Mouse (Mus musculus) stomach, adult 2 months (tissue): ENCODE measurements around the gene Defb30. TPM values are rescaled to one million over a fixed set of nuclear protein-coding genes. Genes with fewer than 3 reads are reported as not detected.

Experiments
- polyA plus RNA-seq: library from polyadenylated mRNA; depleted of rRNA; stranded (reverse); fragments of >200 nt; gene quantifications from 2 replicates; pipeline ENCODE4 v1.2.3, GENCODE M21; 2012; rRNA removed

Gene Defb30
- 0.14 TPM in 1 of 2 replicates, not detected in the other for polyA plus RNA-seq

DNA sequence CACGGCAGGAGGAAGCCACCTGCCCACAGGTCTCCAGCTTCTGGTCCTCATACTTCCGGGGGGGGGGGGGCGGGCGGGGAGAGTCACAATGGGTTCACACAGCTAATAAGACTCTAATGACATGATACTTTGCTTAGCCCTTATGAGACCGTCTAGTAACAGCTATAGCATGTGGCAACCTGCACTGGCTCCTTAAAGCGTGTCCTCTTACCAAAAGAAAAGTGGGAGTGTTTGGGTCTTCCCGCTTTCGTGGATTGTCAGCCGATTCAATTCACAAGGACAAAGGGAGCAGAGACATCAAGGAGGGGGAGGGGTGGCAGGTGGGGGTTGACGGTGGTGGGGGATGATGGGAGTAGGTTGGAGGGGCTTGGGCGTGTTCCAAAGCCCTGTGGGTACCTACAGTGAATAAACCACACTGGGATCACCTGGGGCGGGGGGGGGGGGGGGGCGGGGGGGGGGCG is at the start of gene Defb30:
Gene Defb30, minus strand, starts transcription at position 51 of the 461 bp plus-strand sequence.

DNA sequence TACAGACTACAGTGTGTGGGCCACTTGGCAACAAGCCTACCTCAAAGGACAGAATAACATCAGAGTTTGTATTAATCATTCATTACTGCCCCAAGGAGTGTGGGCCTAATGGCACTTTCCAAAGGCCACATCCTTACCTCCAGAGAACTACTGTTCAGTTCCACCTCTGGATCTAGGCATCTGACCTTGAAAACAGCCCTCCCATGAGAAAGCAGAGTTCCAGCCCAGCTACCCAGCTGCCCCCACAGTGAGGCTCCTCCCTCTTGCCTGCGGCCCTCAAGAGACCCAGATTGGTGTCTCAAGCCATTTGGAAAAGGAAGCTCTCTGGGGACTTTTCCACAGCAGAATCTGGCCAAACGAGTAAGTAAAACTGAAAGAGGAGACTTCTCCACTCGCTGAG is 3.1 kb downstream of the Defb30 start, which contains the start of gene Defb42:
Gene Defb42, plus strand, starts transcription at position 301 of the 400 bp plus-strand sequence.

DNA sequence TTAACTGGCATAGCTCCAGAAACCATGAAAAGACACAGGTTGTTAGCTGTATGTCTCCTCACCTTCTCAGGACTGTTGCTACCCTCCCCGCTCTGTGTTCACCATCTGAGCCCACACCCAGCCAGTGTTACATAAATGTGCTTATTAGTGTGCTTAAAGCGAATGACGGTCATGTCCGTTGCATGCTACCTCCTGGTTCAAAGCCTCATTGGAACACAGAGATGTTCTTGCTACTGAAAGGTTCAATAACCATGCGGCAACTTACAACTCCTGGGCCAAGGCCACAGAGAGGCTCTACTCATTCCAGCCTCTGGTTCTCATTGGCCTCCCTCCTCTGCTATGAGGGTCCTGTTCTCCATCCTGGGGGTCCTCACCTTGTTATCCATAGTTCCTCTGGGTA is 38.3 kb downstream of the Defb30 start, which contains the start of gene Defb43:
Gene Defb43, plus strand, starts transcription at position 301 of the 400 bp plus-strand sequence.

DNA sequence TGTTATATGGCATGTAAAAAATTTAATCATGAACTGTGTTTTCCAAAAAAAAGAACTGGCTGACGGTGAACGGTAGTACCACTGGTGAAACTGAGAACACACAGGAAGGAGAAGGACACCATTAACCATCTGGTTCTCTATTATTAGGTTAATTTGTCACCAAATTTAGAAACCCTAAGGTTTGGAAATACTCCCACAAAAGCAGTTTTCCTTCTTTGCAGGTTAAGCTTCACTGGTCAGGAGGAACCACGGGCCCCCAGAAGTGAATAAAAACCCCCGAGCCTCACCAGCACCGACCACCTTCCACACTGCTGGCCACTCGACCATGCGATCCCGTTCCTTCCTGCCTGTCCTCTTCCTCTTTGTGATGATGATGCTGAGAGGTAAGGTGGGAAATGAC is 52.0 kb downstream of the Defb30 start, which contains the start of gene Defb47:
Gene Defb47, plus strand, starts transcription at position 301 of the 400 bp plus-strand sequence.

DNA sequence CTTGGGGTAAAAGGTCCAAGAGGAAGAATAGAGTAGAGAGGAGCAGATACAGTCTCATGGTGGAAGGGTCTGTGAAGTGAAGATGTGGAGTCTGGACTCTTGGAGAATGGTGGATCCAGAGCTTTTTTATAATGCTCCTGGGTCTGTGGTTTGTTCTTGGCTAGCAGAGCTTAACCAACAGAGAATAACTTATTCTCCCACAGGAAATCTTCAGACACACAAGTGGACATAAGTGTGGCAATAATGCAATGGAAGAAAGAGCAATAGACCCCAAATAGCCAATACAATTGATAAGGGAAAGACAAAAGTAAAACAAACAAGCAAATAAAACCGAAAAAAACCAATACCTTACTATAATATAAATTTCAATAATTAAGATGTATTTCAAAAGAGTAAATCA is 65.3 kb downstream of the Defb30 start, which contains the start of gene Defb48:
Gene Defb48, minus strand, starts transcription at position 101 of the 400 bp plus-strand sequence.

Other genes with a start within 250 kb of the Defb30 start
- 1.6 and 2.3 TPM in 2 replicates for gene Wdfy2, start 212.3 kb downstream of the Defb30 start, polyA plus RNA-seq
- 2.8 TPM in 1 of 2 replicates, not detected in the other for gene Defb48, start 65.5 kb downstream of the Defb30 start, polyA plus RNA-seq
- gene Defb47, start 51.9 kb downstream of the Defb30 start, polyA plus RNA-seq = 1.8 TPM in 1 of 2 replicates, not detected in the other
- not detected in 2 replicates for gene Defb43, start 38.2 kb downstream of the Defb30 start, polyA plus RNA-seq
- gene Defb42, start 3.0 kb downstream of the Defb30 start, polyA plus RNA-seq = 1.6 TPM in 1 of 2 replicates, not detected in the other